ENCODE assay signal across 8 mouse cellular contexts in the genomic region with DNA sequence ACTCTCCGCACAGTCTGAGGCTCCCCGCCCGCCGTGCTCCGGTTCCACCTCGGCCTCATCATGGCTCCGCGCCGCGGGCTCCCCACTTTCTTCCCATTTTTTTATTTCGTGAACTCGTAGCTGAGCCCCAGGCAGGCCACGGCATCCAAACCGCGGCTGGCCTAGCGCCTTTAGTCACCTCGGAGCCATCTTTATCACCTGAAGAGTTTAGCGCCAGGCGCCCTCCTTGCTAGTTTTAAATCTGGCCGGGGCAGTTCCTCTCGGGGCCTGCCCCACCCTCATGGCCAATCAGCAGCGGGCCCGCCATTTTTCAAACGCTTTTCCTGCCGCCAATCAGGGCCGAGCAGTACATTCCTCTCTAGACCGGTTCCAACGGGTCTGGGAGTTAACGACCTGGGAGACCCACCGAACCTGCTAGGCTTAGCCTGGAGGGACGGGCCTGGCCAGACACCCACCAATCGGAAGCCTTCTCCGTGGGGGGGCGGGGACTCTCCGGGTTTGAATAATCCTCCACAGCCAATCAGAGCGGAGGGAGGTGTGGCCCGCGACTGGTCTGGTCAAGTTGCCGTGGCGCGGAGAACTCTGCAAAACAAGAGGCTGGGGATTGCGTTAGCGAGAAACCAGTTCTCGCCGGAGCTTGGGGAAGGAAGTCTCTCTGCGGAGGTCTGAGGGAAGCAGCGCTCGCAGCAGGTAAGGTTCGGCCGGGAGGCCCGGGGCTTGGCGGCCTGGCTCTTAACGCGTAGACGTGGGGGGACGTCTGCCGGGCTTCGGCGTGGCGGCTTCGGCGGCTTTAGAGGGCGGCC. TPM values are rescaled to one million over a fixed set of nuclear protein-coding genes. Genes with fewer than 3 reads are reported as not detected.
A peak's percentile ranks its signal among the peaks of the same experiment; 100 is the strongest.
DNase-seq lines count a peak whose midpoint lies in the region; ATAC-seq and TF ChIP-seq lines count a peak whose summit lies in the region.

A gene (plus strand): TSS at position 592 of the 803 bp plus-strand sequence.

- no peak for TF ChIP-seq POLR2A in bone marrow macrophage, adult 2 months (IDR thresholded peaks at IDR 0.05; ENCODE audit: borderline replicate concordance, low read depth, low read length)
- TF ChIP-seq POLR2A in embryonic fibroblast, embryonic 13.5 days (IDR thresholded peaks at IDR 0.05; ENCODE audit: low read depth, low read length), result peak; percentile 91

- H3K27me3 ChIP-seq in kidney, embryonic 14.5 days (ENCODE audit: control insufficient read depth, insufficient read depth, low read length), result no peaks in the 10 kb centered on the region
- H3K27me3 ChIP-seq in limb, embryonic 15.5 days, result no peaks in the 10 kb centered on the region

- H3K9me3 ChIP-seq in kidney, embryonic 14.5 days (ENCODE audit: control insufficient read depth, low read length), result no peaks in the 10 kb centered on the region
- H3K9me3 ChIP-seq in limb, embryonic 15.5 days, result no peaks in the 10 kb centered on the region

- peak; percentile 100 for ATAC-seq in kidney, embryonic 14.5 days (ENCODE audit: low FRiP score, low TSS enrichment)
- peak; percentile 100 for ATAC-seq in limb, embryonic 15.5 days (ENCODE audit: insufficient number of reproducible peaks, low FRiP score, low TSS enrichment, low read depth)

- H3K4me2 ChIP-seq in kidney, embryonic 14.5 days (replicated peaks; ENCODE audit: low read depth, low read length), result peak within 1 kb of the TSS; percentile 84
- H3K4me2 ChIP-seq in limb, embryonic 15.5 days, result peak within 1 kb of the TSS; percentile 94

- H3K9ac ChIP-seq in kidney, embryonic 14.5 days (ENCODE audit: low read depth, low read length), result peak within 1 kb of the TSS; percentile 99
- peak within 1 kb of the TSS; percentile 100 for H3K9ac ChIP-seq in limb, embryonic 15.5 days

- DNase-seq in A20 (ENCODE audit: low read depth, low spot score), result peak; percentile 100
- DNase-seq in heart, adult 9 months (ENCODE audit: low spot score in 2 of 2), result peak; percentile 100
- peak; percentile 99 to 100 for DNase-seq in monocyte, adult 2 months (ENCODE audit: low read depth in 1 of 2, low spot score in 2 of 2)
- DNase-seq in spleen, postnatal 36 days (ENCODE audit: low spot score in 2 of 2), result peak; percentile 99 to 100

- TF ChIP-seq CTCF in bone marrow macrophage, adult 2 months (IDR thresholded peaks at IDR 0.05; ENCODE audit: low read depth, low read length), result no peak
- TF ChIP-seq CTCF in embryonic fibroblast, embryonic 13.5 days (IDR thresholded peaks at IDR 0.05; ENCODE audit: borderline replicate concordance, insufficient read depth, low read length), result no peak

- peak within 1 kb of the TSS; percentile 90 for H3K4me3 ChIP-seq in bone marrow macrophage, adult 2 months (ENCODE audit: insufficient read depth, low read length)
- peak within 1 kb of the TSS; percentile 85 for H3K4me3 ChIP-seq in embryonic fibroblast, embryonic 13.5 days (ENCODE audit: insufficient read depth, low read length)
- peak within 1 kb of the TSS; percentile 93 for H3K4me3 ChIP-seq in kidney, embryonic 14.5 days (ENCODE audit: low read length)
- H3K4me3 ChIP-seq in limb, embryonic 15.5 days, result peak within 1 kb of the TSS; percentile 86

- peaks cover 25% of the 10 kb centered on the region for H3K36me3 ChIP-seq in kidney, embryonic 14.5 days (ENCODE audit: control insufficient read depth, insufficient read depth, low read length)
- H3K36me3 ChIP-seq in limb, embryonic 15.5 days, result 0 out of 2 replicates have a peak, but pooled peaks cover 7% of the 10 kb centered on the region

- peak within 1 kb of the TSS; percentile 93 for H3K27ac ChIP-seq in bone marrow macrophage, adult 2 months (ENCODE audit: insufficient read depth, low read depth, low read length)
- peak within 1 kb of the TSS; percentile 93 for H3K27ac ChIP-seq in embryonic fibroblast, embryonic 13.5 days (ENCODE audit: insufficient read depth, low read length)
- peak within 1 kb of the TSS; percentile 100 for H3K27ac ChIP-seq in kidney, embryonic 14.5 days (ENCODE audit: low read depth, low read length)
- peak within 1 kb of the TSS; percentile 100 for H3K27ac ChIP-seq in limb, embryonic 15.5 days

- under 1% methylated on average over 62 of the region's 63 CpGs for WGBS in kidney, embryonic 14.5 days
- WGBS in limb, embryonic 15.5 days, result under 1% methylated on average over 63 of the region's 63 CpGs

- H3K4me1 ChIP-seq in bone marrow macrophage, adult 2 months (ENCODE audit: control insufficient read depth, insufficient read depth, low read length), result peaks cover 7% of the 10 kb centered on the region
- no peaks in the 10 kb centered on the region for H3K4me1 ChIP-seq in embryonic fibroblast, embryonic 13.5 days (ENCODE audit: control insufficient read depth, insufficient read depth, low read length)
- H3K4me1 ChIP-seq in kidney, embryonic 14.5 days (ENCODE audit: control insufficient read depth, insufficient read depth, low read length), result no peaks in the 10 kb centered on the region
- H3K4me1 ChIP-seq in limb, embryonic 15.5 days, result no peaks in the 10 kb centered on the region; the same call in 1 of the 2 replicates

RNA-seq across cellular contexts. Expression of the gene that starts here (rescaled TPM):
- polyA plus RNA-seq in bone marrow macrophage, adult 2 months (2012; ENCODE audit: insufficient read depth, insufficient read length, missing spikeins), result 55.6 and 95.1 TPM in 2 replicates
- 26.8 and 35.4 TPM in 2 replicates for polyA plus RNA-seq in embryonic fibroblast, embryonic 13.5 days (2011; ENCODE audit: insufficient read length, low read depth, missing spikeins)
- 497 and 807 TPM in 2 replicates for polyA plus RNA-seq in kidney, embryonic 14.5 days (2014; fragmentation: Nextera tagmentation; extraction: Ambion mirVana)
- 267 and 297 TPM in 2 replicates for polyA plus RNA-seq in limb, embryonic 15.5 days (2015; fragmentation: Nextera tagmentation; extraction: Ambion mirVana)

Comparison
In these comparisons a context has a peak if more than half of its experiments do, and no peak if none do; other contexts are left out.
1. Peak in every context shown above with its lines: DNase-seq, ATAC-seq, H3K4me3 ChIP-seq and H3K27ac ChIP-seq.